Mouse (Mus musculus) cerebellum, adult 18-20 months (tissue): ENCODE data around the gene Rhof.

ENCODE experiments used
- DNase-seq, 2 experiments: peaks; one replicate each; pipeline ENCODE4 v3.0.0; 2021

Gene Rhof

DNA sequence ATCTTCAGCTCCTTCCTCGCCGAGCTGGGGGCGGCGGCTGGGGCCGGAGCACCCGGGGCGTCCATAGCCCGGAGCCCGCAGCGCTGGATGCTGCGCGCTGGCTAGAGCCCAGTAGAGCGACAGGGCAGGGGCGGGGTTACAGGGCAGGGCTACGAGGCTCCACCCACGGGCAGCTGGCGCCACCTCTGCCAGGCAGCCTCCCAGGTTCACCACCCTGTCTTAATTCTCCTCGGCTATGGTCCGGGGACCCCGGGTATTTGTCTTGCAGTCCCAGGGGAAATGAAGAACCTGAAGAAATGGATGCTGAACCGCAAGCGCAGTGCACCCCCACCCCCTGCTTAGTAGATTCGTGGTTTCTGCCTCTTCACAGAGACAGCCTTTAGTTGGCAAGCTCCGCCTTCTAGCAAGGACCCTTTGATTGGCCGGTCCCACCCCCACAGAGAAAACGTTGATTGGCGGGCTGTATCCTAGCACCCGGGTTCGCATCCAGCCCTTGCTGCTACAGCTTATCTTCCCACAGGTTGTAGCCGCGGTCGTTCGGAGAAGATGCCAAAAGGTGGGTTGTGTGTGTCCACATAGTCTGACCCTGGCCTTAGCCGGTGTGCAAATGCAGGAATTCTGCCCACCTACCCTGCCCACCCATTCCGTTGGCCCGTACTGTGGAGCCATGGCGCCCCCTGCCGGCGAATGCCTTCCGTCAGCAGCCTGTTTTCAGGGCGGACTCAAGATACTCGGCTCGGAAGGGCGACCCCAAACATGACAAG lies at the start of gene Rhof:
Gene Rhof, minus strand, starts transcription at position 385 of the 764 bp plus-strand sequence.
- DNase-seq = peak; percentile 83 to 91

GRCm38 (mm10) chr5:123181536-123181935 lies 49.0 kb upstream of the Rhof start:
- no peak for DNase-seq

DNA sequence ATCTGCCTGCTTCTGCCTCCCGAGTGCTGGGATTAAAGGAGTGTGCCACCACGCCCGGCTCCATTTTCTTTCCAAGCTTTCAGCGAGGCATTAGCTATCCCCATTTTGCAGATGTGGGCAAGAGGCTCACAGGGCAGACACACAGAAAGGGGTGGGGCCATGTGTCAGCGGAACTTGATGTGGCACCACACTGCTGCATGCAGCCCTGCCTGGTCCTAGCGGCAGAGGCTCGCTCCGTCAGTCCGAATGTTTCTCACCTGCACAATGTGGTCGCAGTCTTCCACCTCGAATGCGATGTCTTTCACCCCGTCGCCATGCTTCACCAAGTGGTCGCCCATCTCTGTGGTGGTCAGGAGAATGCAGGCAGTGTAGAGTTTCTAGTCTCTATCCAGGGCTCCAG lies 47.9 kb upstream of the Rhof start:
- DNase-seq = no peak

GRCm38 (mm10) chr5:123178792-123179191 lies 46.3 kb upstream of the Rhof start:
- no peak for DNase-seq

- peak; percentile 74 to 83 for DNase-seq
These were observed 39.3 kb upstream of the Rhof start for GRCm38 (mm10) chr5:123171646-123172350.

DNA sequence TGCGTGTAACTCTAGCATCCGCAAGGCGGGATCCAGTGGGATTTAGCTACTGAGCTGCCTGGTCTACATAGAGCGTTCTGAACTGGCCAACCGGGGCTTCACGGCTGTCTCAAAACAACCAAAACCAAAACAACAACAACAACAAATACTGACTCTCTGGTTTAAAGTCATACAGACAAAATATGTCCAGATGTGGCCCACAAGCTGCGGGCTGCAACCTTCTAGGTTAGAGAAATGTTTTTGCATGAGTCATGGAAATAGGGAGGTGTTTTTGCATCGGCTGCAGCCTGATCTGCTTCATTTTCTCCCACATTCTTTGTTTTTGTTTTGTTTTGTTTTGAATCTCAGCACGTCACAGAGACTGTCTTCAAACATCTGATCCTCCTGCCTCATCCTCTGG lies 37.9 kb upstream of the Rhof start:
- no peak for DNase-seq

DNA sequence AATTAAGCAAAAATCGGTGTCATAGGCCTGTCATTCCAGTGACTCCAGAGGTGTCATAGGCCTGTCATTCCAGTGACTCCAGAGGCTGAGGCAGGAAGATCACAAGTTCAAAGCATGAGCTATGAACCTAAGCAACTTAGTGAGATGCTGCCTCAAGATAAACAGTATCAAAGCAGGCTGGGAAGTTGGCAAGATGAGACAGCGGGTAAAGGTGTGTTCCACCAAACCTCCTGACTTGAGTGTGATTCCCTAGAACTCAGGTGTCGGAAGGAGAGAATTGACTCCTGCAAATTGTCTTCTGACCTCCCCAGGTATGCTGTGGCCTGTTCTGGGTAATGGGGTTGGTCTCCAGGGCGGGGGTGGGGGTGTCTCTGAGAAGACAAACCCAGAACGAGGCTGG lies 36.8 kb upstream of the Rhof start, which contains the start of gene Psmd9:
Gene Psmd9, plus strand, starts transcription at position 130 of the 400 bp plus-strand sequence.
- DNase-seq = no peak

DNA sequence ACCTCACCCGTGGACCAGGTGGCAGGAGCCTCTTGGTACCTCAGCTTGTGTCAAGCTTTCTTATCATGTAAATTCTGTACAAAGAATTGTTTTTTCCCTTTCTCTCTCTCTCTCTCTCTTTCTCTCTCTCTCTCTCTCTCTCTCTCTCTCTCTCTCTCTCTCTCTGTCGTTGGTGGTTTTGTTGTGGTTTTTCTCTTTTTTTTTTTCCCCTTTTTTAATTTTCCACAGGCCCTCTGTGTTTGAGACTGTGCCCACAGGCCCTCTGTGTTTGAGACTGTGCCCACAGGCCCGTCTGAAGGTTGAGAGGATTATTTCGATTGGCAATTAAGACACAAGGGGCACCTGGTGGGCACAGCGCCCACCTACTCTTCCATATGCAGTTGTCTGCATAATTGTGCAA lies 35.1 kb upstream of the Rhof start:
- DNase-seq = no peak

GRCm38 (mm10) chr5:123166437-123166836 lies 33.9 kb upstream of the Rhof start:
- no peak for DNase-seq

GRCm38 (mm10) chr5:123162942-123163341 lies 30.4 kb upstream of the Rhof start:
- no peak for DNase-seq

DNA sequence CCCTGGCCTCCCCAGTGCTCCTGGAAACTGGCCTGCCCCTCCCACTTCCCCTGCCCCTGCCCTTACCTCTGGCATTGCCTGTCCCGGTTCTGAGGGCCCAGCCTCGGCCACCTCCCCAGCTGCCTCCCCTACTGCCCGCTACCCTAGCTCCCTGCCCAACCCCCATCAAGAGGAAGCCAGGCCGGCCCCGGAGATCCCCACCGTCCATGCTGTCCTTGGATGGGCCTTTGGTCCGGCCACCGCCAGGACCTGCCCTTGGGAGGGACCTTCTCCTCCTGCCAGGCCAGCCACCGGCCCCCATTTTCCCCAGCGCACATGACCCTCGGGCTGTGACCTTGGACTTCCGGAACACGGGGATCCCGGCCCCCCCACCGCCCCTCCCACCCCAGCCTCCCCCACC lies 27.8 kb upstream of the Rhof start:
- no peak for DNase-seq

DNA sequence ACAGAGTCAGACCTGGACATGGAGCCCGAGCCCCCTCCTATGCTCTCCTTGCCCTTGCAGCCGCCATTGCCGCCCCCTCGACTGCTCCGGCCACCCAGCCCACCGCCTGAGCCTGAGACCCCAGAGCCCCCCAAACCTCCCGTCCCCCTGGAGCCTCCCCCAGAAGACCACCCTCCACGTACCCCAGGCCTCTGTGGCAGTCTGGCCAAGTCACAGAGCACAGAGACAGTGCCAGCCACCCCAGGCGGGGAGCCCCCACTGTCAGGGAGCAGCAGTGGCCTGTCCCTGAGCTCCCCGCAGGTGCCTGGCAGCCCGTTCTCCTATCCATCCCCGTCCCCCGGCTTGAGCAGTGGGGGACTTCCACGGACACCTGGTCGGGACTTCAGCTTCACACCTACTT lies 27.4 kb upstream of the Rhof start:
- DNase-seq = no peak

DNA sequence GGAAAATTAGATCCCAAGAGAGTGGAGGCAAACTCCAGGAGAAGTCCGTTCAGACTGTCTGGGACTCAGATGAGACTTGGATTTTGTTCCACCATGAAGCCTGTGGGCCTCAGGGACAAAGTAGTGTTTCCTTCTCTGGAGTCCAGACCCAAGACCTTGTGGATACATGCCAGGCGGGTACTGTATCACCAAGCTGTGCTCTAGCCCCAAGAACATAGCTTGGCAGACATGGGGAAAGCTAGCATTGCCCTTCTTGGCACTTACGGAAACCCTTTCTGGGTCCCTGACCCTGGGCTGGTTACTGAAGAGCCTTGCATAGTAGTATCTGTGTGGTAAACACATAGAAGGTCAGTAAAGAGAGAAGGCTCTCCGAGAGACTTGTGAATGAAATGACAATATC lies 27.0 kb upstream of the Rhof start:
- DNase-seq = no peak

- DNase-seq = no peak
These were observed 25.5 kb upstream of the Rhof start for GRCm38 (mm10) chr5:123157972-123158371.

- peak; percentile 16 to 30 for DNase-seq
These were observed 24.3 kb upstream of the Rhof start for GRCm38 (mm10) chr5:123156763-123157162.

- peak; percentile 70 to 75 for DNase-seq
These were observed 22.9 kb upstream of the Rhof start for GRCm38 (mm10) chr5:123155425-123155824.

DNA sequence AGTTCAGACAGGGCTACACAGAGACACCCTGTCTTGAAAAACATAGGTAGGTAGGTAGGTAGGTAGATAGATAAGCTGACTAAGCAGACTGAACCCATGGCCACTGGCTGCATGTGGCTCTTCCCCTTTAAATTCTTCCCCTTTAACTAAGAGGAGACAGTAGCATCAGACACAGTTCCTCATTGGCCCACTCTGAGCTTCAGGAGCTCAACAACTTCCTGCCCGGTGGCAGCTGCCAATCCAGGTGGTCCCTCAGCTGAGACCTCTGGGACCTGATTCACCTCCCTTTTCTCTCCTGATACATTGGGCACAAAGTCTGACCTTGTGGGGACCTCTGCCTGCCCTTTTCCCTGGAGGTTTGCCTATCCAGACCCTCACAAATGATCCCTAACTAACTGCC lies 20.4 kb upstream of the Rhof start:
- DNase-seq = no peak

GRCm38 (mm10) chr5:123151707-123152362 lies 19.3 kb upstream of the Rhof start:
- no peak for DNase-seq

GRCm38 (mm10) chr5:123151077-123151476 lies 18.6 kb upstream of the Rhof start:
- no peak for DNase-seq

- DNase-seq = peak in 1 of 2 experiments; percentile 47
These were observed 18.1 kb upstream of the Rhof start for GRCm38 (mm10) chr5:123150641-123151040.

GRCm38 (mm10) chr5:123149451-123150400 lies 17.2 kb upstream of the Rhof start:
- peak; percentile 93 to 94 for DNase-seq

GRCm38 (mm10) chr5:123148073-123148722 lies 15.7 kb upstream of the Rhof start:
- DNase-seq = peak in 1 of 2 experiments; percentile 40
